ENCODE assay signal across 15 mouse cellular contexts in the genomic region with DNA sequence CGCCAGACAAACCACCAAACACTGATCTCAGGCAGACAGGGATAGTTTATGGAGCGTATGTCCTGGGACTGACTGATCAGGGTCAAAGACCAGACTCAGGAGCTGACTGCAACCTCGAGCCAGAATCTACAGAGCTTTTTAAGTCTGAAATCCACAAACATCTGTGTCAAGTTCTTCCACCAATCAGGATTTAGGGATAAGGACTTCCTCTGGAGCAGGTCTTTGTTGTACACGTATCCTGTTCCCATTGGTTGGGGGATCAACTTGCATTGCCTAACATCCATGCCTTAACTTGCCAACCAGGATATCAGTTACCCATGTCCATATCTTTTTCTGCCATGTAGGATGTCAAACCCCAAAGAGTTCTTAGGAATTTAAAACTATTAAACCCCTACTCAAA.
"Had no signal": no experiment of that assay in that cellular context is flagged by ENCODE, and none has a peak within 500 bp of the region (broad histone marks: within the 10 kb centered on the region; RNA-seq: fewer than 3 reads in every experiment).

No protein-coding gene starts in this region.

- H3K36me3 ChIP-seq: midbrain, embryonic 10.5 days; midbrain, embryonic 12.5 days; neural tube, embryonic 12.5 days; stomach, embryonic 15.5 days had no signal

- H3K9me3 ChIP-seq: midbrain, embryonic 10.5 days; midbrain, embryonic 12.5 days; neural tube, embryonic 12.5 days; stomach, embryonic 15.5 days had no signal

- ATAC-seq: midbrain, embryonic 16.5 days had no signal

- H3K9ac ChIP-seq: lung, embryonic 14.5 days; midbrain, embryonic 12.5 days; neural tube, embryonic 12.5 days; stomach, embryonic 15.5 days had no signal

- H3K27ac ChIP-seq: midbrain, embryonic 10.5 days; midbrain, embryonic 12.5 days; neural tube, embryonic 12.5 days; stomach, embryonic 15.5 days; stomach, postnatal 0 days had no signal

- H3K27me3 ChIP-seq: midbrain, embryonic 12.5 days; neural tube, embryonic 12.5 days; stomach, embryonic 15.5 days had no signal

- H3K4me2 ChIP-seq: midbrain, embryonic 12.5 days; neural tube, embryonic 12.5 days had no signal

- H3K4me3 ChIP-seq: midbrain, embryonic 12.5 days; neural tube, embryonic 12.5 days; stomach, embryonic 15.5 days had no signal

- DNase-seq: lung, adult 18-20 months; lung, embryonic 14.5 days; lung, postnatal 10 days; lung, postnatal 4 days; midbrain, embryonic 14.5 days; right cerebral cortex, postnatal 14 days; thymus, adult 2 months; thymus, postnatal 14 days; thymus, postnatal 36 days had no signal
